Mouse (Mus musculus) gastrocnemius, postnatal 14 days (tissue): Measurements from ENCODE around the gene Adamts7. TPM values are rescaled to one million over a fixed set of nuclear protein-coding genes. Genes with fewer than 3 reads are reported as not detected.

Experiments
- DNase-seq: peaks from one replicate; pipeline ENCODE4 v3.0.0; 2021; ENCODE audit warnings: mixed read lengths
- intact Hi-C: fragments of 180-260 bp; cut with DNase I; formaldehyde crosslinking; loops from one replicate; pipeline ENCODE4 v1.15.1; 2025; ENCODE audit warnings: low total_unique reads
- total RNA-seq, 2 experiments: library from RNA; stranded (reverse); gene quantifications; 2 replicates each; pipeline ENCODE4 v1.2.3; 2021

Adamts7 gene
- total RNA-seq, 2 experiments from 2014 or later, result 4.3 TPM

- intact Hi-C loops, result no loop called here
- no peak for DNase-seq
Measured at GRCm38 (mm10) chr9:90136678-90136965, 26.2 kb upstream of the Adamts7 start.

- DNase-seq, result peak; percentile 66
- intact Hi-C loops, result no loop called here
Measured at GRCm38 (mm10) chr9:90145788-90146187, 17.1 kb upstream of the Adamts7 start.

- no peak for DNase-seq
- intact Hi-C loops, result no loop called here
Measured at GRCm38 (mm10) chr9:90146869-90147268, 16.0 kb upstream of the Adamts7 start.

GRCm38 (mm10) chr9:90162243-90162925 lies 485 bp upstream of the Adamts7 start:
- intact Hi-C loops, result no loop called here

GRCm38 (mm10) chr9:90163749-90164095 lies 853 bp downstream of the Adamts7 start:
- peak; percentile 66 for DNase-seq

More at GRCm38 (mm10) chr9:90162243-90162925, 485 bp upstream of the Adamts7 start:
- DNase-seq, result peak; percentile 82

GRCm38 (mm10) chr9:90164670-90165453 lies 2.0 kb downstream of the Adamts7 start:
- no peak for DNase-seq
- intact Hi-C loops, result no loop called here

More at GRCm38 (mm10) chr9:90163749-90164095, 853 bp downstream of the Adamts7 start:
- intact Hi-C loops, result no loop called here

GRCm38 (mm10) chr9:90165590-90165989 lies 2.7 kb downstream of the Adamts7 start:
- intact Hi-C loops, result no loop called here
- no peak for DNase-seq

- intact Hi-C loops, result no loop called here
- DNase-seq, result no peak
Measured at GRCm38 (mm10) chr9:90166615-90167014, 3.7 kb downstream of the Adamts7 start.

- intact Hi-C loops, result no loop called here
- no peak for DNase-seq
Measured at GRCm38 (mm10) chr9:90169965-90170364, 7.1 kb downstream of the Adamts7 start.

- intact Hi-C loops, result no loop called here
- no peak for DNase-seq
Measured at GRCm38 (mm10) chr9:90171421-90171820, 8.6 kb downstream of the Adamts7 start.

- intact Hi-C loops, result no loop called here
- DNase-seq, result peak; percentile 2
Measured at GRCm38 (mm10) chr9:90172528-90173321, 9.9 kb downstream of the Adamts7 start.

- intact Hi-C loops, result no loop called here
- peak; percentile 2 for DNase-seq
Measured at GRCm38 (mm10) chr9:90173330-90173729, 10.5 kb downstream of the Adamts7 start.

GRCm38 (mm10) chr9:90179409-90179808 lies 16.5 kb downstream of the Adamts7 start:
- intact Hi-C loops, result no loop called here
- peak; percentile 3 for DNase-seq

- intact Hi-C loops, result no loop called here
- DNase-seq, result no peak
Measured at GRCm38 (mm10) chr9:90181656-90182388, 19.0 kb downstream of the Adamts7 start.

GRCm38 (mm10) chr9:90182636-90183421 lies 20.0 kb downstream of the Adamts7 start:
- intact Hi-C loops, result no loop called here
- no peak for DNase-seq

GRCm38 (mm10) chr9:90183550-90183949 lies 20.7 kb downstream of the Adamts7 start:
- DNase-seq, result no peak
- intact Hi-C loops, result no loop called here

GRCm38 (mm10) chr9:90184116-90184515 lies 21.2 kb downstream of the Adamts7 start:
- DNase-seq, result peak; percentile 49

GRCm38 (mm10) chr9:90185356-90185910 lies 22.6 kb downstream of the Adamts7 start:
- intact Hi-C loops, result no loop called here
- DNase-seq, result no peak

More at GRCm38 (mm10) chr9:90184116-90184515, 21.2 kb downstream of the Adamts7 start:
- intact Hi-C loops, result no loop called here

GRCm38 (mm10) chr9:90188893-90189292 lies 26.0 kb downstream of the Adamts7 start:
- intact Hi-C loops, result no loop called here
- DNase-seq, result no peak
